Mouse (Mus musculus) MEL (cell line): Measurements from ENCODE around the gene Rnf10. TPM values are rescaled to one million over a fixed set of nuclear protein-coding genes. Genes with fewer than 3 reads are reported as not detected.
"Not testable (repeated sequence)": the region's sequence is repeated elsewhere in the genome, so short reads cannot be mapped to it uniquely, and the experiment has no call there.

Source experiments
- DNase-seq: peaks from one replicate; pipeline ENCODE4 v3.0.0; 2011; ENCODE audit warnings: low read depth, low spot score
- H3K27ac ChIP-seq: 2 replicates; pipeline ENCODE4 v1.5.1; 2012; ENCODE audit warnings: low read depth, mild to moderate bottlenecking, control low read depth, low read length, moderate library complexity; ENCODE audit not compliant: control insufficient read depth
- H3K27me3 ChIP-seq, 2 experiments: fragments of 150-350 bp in 1 of 2; sonication (generic) in 1 of 2; 2 replicates each; pipeline ENCODE4 v1.6.1; 2012; ENCODE audit warnings: low read length in 2 of 2, mild to moderate bottlenecking in 2 of 2, improper control_type of control experiment in 1 of 2, moderate library complexity in 1 of 2; ENCODE audit not compliant: insufficient read depth in 2 of 2, control insufficient read depth in 1 of 2
- H3K36me3 ChIP-seq, 2 experiments: 2 replicates each; pipeline ENCODE4 v1.6.1; 2012 to 2014; ENCODE audit warnings: low read length in 2 of 2, improper control_type of control experiment in 1 of 2, inconsistent platforms in 1 of 2, mild to moderate bottlenecking in 1 of 2; ENCODE audit not compliant: insufficient read depth in 2 of 2, control insufficient read depth in 1 of 2
- H3K4me1 ChIP-seq, 2 experiments: fragments of 150-350 bp in 1 of 2; sonication (generic) in 1 of 2; 2 replicates each; pipeline ENCODE4 v1.6.1; 2012; ENCODE audit warnings: low read length in 2 of 2, improper control_type of control experiment in 1 of 2, mild to moderate bottlenecking in 1 of 2; ENCODE audit not compliant: insufficient read depth in 2 of 2, control insufficient read depth in 1 of 2
- H3K4me3 ChIP-seq, 2 experiments: fragments of 150-350 bp in 1 of 2; sonication (generic) in 1 of 2; 2 replicates each; pipeline ENCODE4 v1.5.1; 2012; ENCODE audit warnings: low read depth in 2 of 2, low read length in 2 of 2, mild to moderate bottlenecking in 2 of 2, moderate library complexity in 2 of 2, control low read depth in 1 of 2, improper control_type of control experiment in 1 of 2; ENCODE audit not compliant: control insufficient read depth in 1 of 2, insufficient read depth in 1 of 2
- H3K79me2 ChIP-seq: 2 replicates; pipeline ENCODE4 v1.6.1; 2012; ENCODE audit warnings: mild to moderate bottlenecking, low read length, moderate library complexity; ENCODE audit not compliant: control insufficient read depth, poor library complexity, insufficient read depth
- H3K9ac ChIP-seq: 2 replicates; pipeline ENCODE4 v1.6.1; 2012; ENCODE audit warnings: low read depth, mild to moderate bottlenecking, control low read depth, low read length, moderate library complexity; ENCODE audit not compliant: control insufficient read depth, poor library complexity, severe bottlenecking
- H3K9me3 ChIP-seq: fragments of 150-350 bp; sonication (generic); replicated peaks from 2 replicates; pipeline ENCODE4 v1.6.1; 2012; ENCODE audit warnings: mild to moderate bottlenecking, low read length, improper control_type of control experiment, moderate library complexity; ENCODE audit not compliant: insufficient read depth
- CHD2 ChIP-seq: IDR thresholded peaks from 2 replicates; pipeline ENCODE4 v1.6.1; 2011; ENCODE audit warnings: low read length, improper control_type of control experiment
- ELF1 ChIP-seq: IDR thresholded peaks from 2 replicates; pipeline ENCODE4 v1.6.1; 2014; ENCODE audit warnings: low read depth, mild to moderate bottlenecking, inconsistent platforms, low read length, improper control_type of control experiment, moderate library complexity
- EP300 ChIP-seq, 2 experiments: IDR thresholded peaks; 2 replicates each; pipeline ENCODE4 v1.6.1; 2011; ENCODE audit warnings: improper control_type of control experiment in 2 of 2, low read length in 2 of 2, low read depth in 1 of 2, mild to moderate bottlenecking in 1 of 2
- GABPA ChIP-seq: IDR thresholded peaks from 2 replicates; pipeline ENCODE4 v1.6.1; 2012; ENCODE audit warnings: low read depth, mild to moderate bottlenecking, inconsistent platforms, low read length, improper control_type of control experiment, moderate library complexity
- HCFC1 ChIP-seq: IDR thresholded peaks from 2 replicates; pipeline ENCODE4 v1.6.1; 2012; ENCODE audit warnings: low read depth, mild to moderate bottlenecking, inconsistent platforms, low read length, improper control_type of control experiment, moderate library complexity
- JUND ChIP-seq: IDR thresholded peaks from 2 replicates; pipeline ENCODE4 v1.6.1; 2011; ENCODE audit warnings: low read depth, mild to moderate bottlenecking, improper control_type of control experiment, low read length
- MAX ChIP-seq: IDR thresholded peaks from 2 replicates; pipeline ENCODE4 v1.6.1; 2011; ENCODE audit warnings: low read length, improper control_type of control experiment
- MAZ ChIP-seq: IDR thresholded peaks from 2 replicates; pipeline ENCODE4 v1.6.1; 2012; ENCODE audit warnings: low read depth, mild to moderate bottlenecking, inconsistent platforms, low read length, improper control_type of control experiment
- MEF2A ChIP-seq: IDR thresholded peaks from 2 replicates; pipeline ENCODE4 v1.6.1; 2014; ENCODE audit warnings: low read depth, mild to moderate bottlenecking, inconsistent platforms, low read length, improper control_type of control experiment; ENCODE audit not compliant: poor library complexity, insufficient replicate concordance, severe bottlenecking; ENCODE audit errors: extremely low read depth
- MXI1 ChIP-seq: IDR thresholded peaks from 2 replicates; pipeline ENCODE4 v1.6.1; 2011; ENCODE audit warnings: mild to moderate bottlenecking, low read depth, low read length, improper control_type of control experiment
- MYC ChIP-seq: IDR thresholded peaks from 2 replicates; pipeline ENCODE4 v1.6.1; 2011; ENCODE audit warnings: low read depth, mild to moderate bottlenecking, low read length, improper control_type of control experiment, moderate library complexity
- NELFE ChIP-seq: IDR thresholded peaks from 2 replicates; pipeline ENCODE4 v1.6.1; 2011; ENCODE audit warnings: low read depth, low read length, improper control_type of control experiment
- POLR2A ChIP-seq, 2 experiments: IDR thresholded peaks; 2 replicates each; pipeline ENCODE4 v1.6.1; 2011 to 2012; ENCODE audit warnings: low read length in 2 of 2, mild to moderate bottlenecking in 2 of 2, control low read depth in 1 of 2, improper control_type of control experiment in 1 of 2, low read depth in 1 of 2, moderate library complexity in 1 of 2; ENCODE audit not compliant: control insufficient read depth in 1 of 2, insufficient read depth in 1 of 2, poor library complexity in 1 of 2
- RCOR1 ChIP-seq: IDR thresholded peaks from 2 replicates; pipeline ENCODE4 v1.6.1; 2012; ENCODE audit warnings: low read depth, mild to moderate bottlenecking, inconsistent platforms, low read length, improper control_type of control experiment
- SIN3A ChIP-seq: IDR thresholded peaks from 2 replicates; pipeline ENCODE4 v1.6.1; 2012; ENCODE audit warnings: low read length, improper control_type of control experiment, inconsistent platforms
- SMC3 ChIP-seq: IDR thresholded peaks from 2 replicates; pipeline ENCODE4 v1.6.1; 2011; ENCODE audit warnings: low read depth, low read length, improper control_type of control experiment
- TAL1 ChIP-seq: IDR thresholded peaks from 2 replicates; pipeline ENCODE4 v1.6.1; 2012; ENCODE audit warnings: mild to moderate bottlenecking, inconsistent platforms, low read length, moderate library complexity, mixed read lengths
- TBP ChIP-seq: IDR thresholded peaks from 2 replicates; pipeline ENCODE4 v1.8.0; 2011; ENCODE audit warnings: low read depth, low read length, improper control_type of control experiment
- TCF12 ChIP-seq: IDR thresholded peaks from 2 replicates; pipeline ENCODE4 v1.6.1; 2014; ENCODE audit warnings: low read depth, mild to moderate bottlenecking, inconsistent platforms, low read length, improper control_type of control experiment, moderate library complexity
- UBTF ChIP-seq: IDR thresholded peaks from 2 replicates; pipeline ENCODE4 v1.6.1; 2012; ENCODE audit warnings: low read depth, mild to moderate bottlenecking, inconsistent platforms, low read length, improper control_type of control experiment, moderate library complexity, borderline replicate concordance; ENCODE audit not compliant: insufficient read depth
- USF1 ChIP-seq: IDR thresholded peaks from 2 replicates; pipeline ENCODE4 v1.6.1; 2014; ENCODE audit warnings: low read depth, mild to moderate bottlenecking, inconsistent platforms, low read length, improper control_type of control experiment, moderate library complexity
- ZKSCAN1 ChIP-seq: IDR thresholded peaks from 2 replicates; pipeline ENCODE4 v1.6.1; 2012; ENCODE audit warnings: low read depth, mild to moderate bottlenecking, inconsistent platforms, low read length, improper control_type of control experiment, moderate library complexity
- ZMIZ1 ChIP-seq: IDR thresholded peaks from 2 replicates; pipeline ENCODE4 v1.6.1; 2012; ENCODE audit warnings: low read depth, mild to moderate bottlenecking, inconsistent platforms, low read length, improper control_type of control experiment, moderate library complexity
- ZNF384 ChIP-seq: IDR thresholded peaks from 2 replicates; pipeline ENCODE4 v1.6.1; 2012; ENCODE audit warnings: low read depth, mild to moderate bottlenecking, inconsistent platforms, low read length, improper control_type of control experiment
- polyA plus RNA-seq, 2 experiments: library from polyadenylated mRNA; stranded (reverse) in 1 of 2; unstranded in 1 of 2; fragments of >175 nt in 1 of 2; fragments of >200 nt in 1 of 2; gene quantifications; 2 replicates each; pipeline versions ENCODE4 v1.2.1 to v1.2.4; 2012; ENCODE audit warnings: low replicate concordance in 2 of 2, low read depth in 1 of 2; ENCODE audit not compliant: insufficient read length in 2 of 2, insufficient read depth in 1 of 2, missing spikeins in 1 of 2
- total RNA-seq: library from RNA; depleted of rRNA; stranded (reverse); fragments of 300-350 nt; gene quantifications from 2 replicates; pipeline ENCODE4 v1.2.3, GENCODE M21; 2012

Gene Rnf10
- total and polyA plus RNA-seq, 3 experiments: 44.4 to 254 (median 165) TPM

DNA sequence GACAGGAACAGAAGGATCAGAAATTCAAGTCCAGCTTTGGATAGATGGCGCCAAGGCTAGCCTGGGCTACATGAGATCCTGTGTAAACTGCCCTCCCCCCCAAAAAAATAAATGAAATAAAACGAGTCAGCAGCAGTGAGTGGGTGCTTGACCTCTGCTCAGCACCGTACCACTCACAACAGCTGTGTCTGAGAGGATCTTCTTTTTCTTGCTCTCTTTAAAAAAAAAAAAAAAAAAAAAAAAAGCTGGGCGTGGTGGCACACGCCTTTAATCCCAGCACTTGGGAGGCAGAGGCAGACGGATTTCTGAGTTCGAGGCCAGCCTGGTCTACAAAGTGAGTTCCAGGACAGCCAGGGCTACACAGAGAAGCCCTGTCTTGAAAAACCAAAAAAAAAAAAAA lies 29.5 kb upstream of the Rnf10 start:
- peak; percentile 83 for TF ChIP-seq ZNF384
- H3K27me3 ChIP-seq, H3K27ac ChIP-seq, H3K4me3 ChIP-seq, H3K9me3 ChIP-seq, DNase-seq, H3K9ac ChIP-seq: not testable (repeated sequence)
- H3K79me2 ChIP-seq: peaks cover 20% of the 10 kb centered on the region
- peaks cover 10 to 13% of the 10 kb centered on the region in 2 experiments for H3K36me3 ChIP-seq
- H3K4me1 ChIP-seq: peaks cover 0 to 11% of the 10 kb centered on the region in 2 experiments; a peak in 2 of 4 replicates

- H3K79me2 ChIP-seq: peaks cover 20% of the 10 kb centered on the region
- no peaks in the 10 kb centered on the region for H3K9me3 ChIP-seq
- H3K9ac ChIP-seq: peak overlapping the region; percentile 79
- H3K4me1 ChIP-seq: peaks cover 0 to 11% of the 10 kb centered on the region in 2 experiments; a peak in 3 of 4 replicates
- H3K4me3 ChIP-seq: peak overlapping the region; percentile 70 to 72
- DNase-seq: no peak
- no peaks in the 10 kb centered on the region for H3K27me3 ChIP-seq
- H3K36me3 ChIP-seq: peaks cover 15 to 19% of the 10 kb centered on the region in 2 experiments
- peak overlapping the region; percentile 65 for H3K27ac ChIP-seq
- TF ChIP-seq JUND: no peak
- TF ChIP-seq TAL1: no peak
- TF ChIP-seq SMC3: no peak
- no peak for TF ChIP-seq ZNF384
- TF ChIP-seq MAZ: no peak
- TF ChIP-seq UBTF: no peak
- no peak for TF ChIP-seq GABPA
- TF ChIP-seq POLR2A (IDR thresholded peaks at IDR 0.05; ENCODE audit: control insufficient read depth in 1 of 2, insufficient read depth in 1 of 2, low read depth in 1 of 2, low read length in 2 of 2, poor library complexity in 1 of 2): no peak
- TF ChIP-seq TCF12: no peak
- TF ChIP-seq MEF2A: no peak
- no peak for TF ChIP-seq TBP
- no peak for TF ChIP-seq MAX
- TF ChIP-seq USF1: no peak
Observed at GRCm38 (mm10) chr5:115301615-115302014, 28.9 kb upstream of the Rnf10 start.

GRCm38 (mm10) chr5:115300792-115301614 lies 28.3 kb upstream of the Rnf10 start, which contains the start of gene Dynll1:
Gene Dynll1, minus strand, starts transcription at chr5:115300999.
- Histone ChIP-seq H3K36me3 (peaks cover 15 to 24% of the 10 kb centered on the region in 2 experiments), H3K79me2 (peaks cover 20% of the 10 kb centered on the region), H3K9ac (peak within 1 kb of the TSS; percentile 81), H3K27me3 (no peaks in the 10 kb centered on the region), H3K4me1 (peaks cover 0 to 17% of the 10 kb centered on the region in 2 experiments; a peak in 3 of 4 replicates), H3K4me3 (peak within 1 kb of the TSS; percentile 86 to 89), H3K9me3 (no peaks in the 10 kb centered on the region), H3K27ac (peak within 1 kb of the TSS; percentile 73)
- DNase-seq: peak; percentile 98
- TF ChIP-seq EP300 (IDR thresholded peaks at IDR 0.05; ENCODE audit: low read depth in 1 of 2, low read length in 2 of 2): peak in 1 of 2 experiments; percentile 1; a peak in 1 of 4 replicates
- no peak for TF ChIP-seq UBTF
- no peak for TF ChIP-seq ZKSCAN1
- peak; percentile 95 to 97 for TF ChIP-seq POLR2A (IDR thresholded peaks at IDR 0.05; ENCODE audit: control insufficient read depth in 1 of 2, insufficient read depth in 1 of 2, low read depth in 1 of 2, low read length in 2 of 2, poor library complexity in 1 of 2)
- TF ChIP-seq MYC: peak; percentile 57; the same call in 1 of the 2 replicates
- peak; percentile 75 for TF ChIP-seq ELF1
- peak; percentile 76 for TF ChIP-seq HCFC1
- TF ChIP-seq RCOR1: peak; percentile 99
- peak; percentile 93 for TF ChIP-seq ZMIZ1
- TF ChIP-seq CHD2: no peak
- peak; percentile 79 for TF ChIP-seq TBP
- TF ChIP-seq NELFE: peak; percentile 93
- TF ChIP-seq MAX: peak; percentile 90
- peak; percentile 97 for TF ChIP-seq SIN3A
- peak; percentile 99 for TF ChIP-seq MXI1
